Mouse (Mus musculus) heart, embryonic 12.5 days (tissue): Measurements from ENCODE around the gene Arhgap45. TPM values are rescaled to one million over a fixed set of nuclear protein-coding genes. Genes with fewer than 3 reads are reported as not detected.

Experiments used
- ATAC-seq: fragments of 200-750 bp; cut with Nextera tagmentation; 2 replicates; pipeline ENCODE4 v1.8.0; 2017; ENCODE audit warnings: moderate TSS enrichment, moderate library complexity; ENCODE audit not compliant: insufficient number of reproducible peaks, low FRiP score
- H3K27ac ChIP-seq: fragments of 300-500 bp; sonication (generic); 2 replicates; pipeline ENCODE4 v1.5.1; 2016; ENCODE audit warnings: mild to moderate bottlenecking, moderate library complexity; ENCODE audit not compliant: poor library complexity, severe bottlenecking
- H3K27me3 ChIP-seq: fragments of 300-500 bp; sonication (generic); replicated peaks from 2 replicates; pipeline ENCODE4 v1.6.1; 2016; ENCODE audit warnings: mild to moderate bottlenecking, moderate library complexity
- H3K36me3 ChIP-seq: fragments of 300-500 bp; sonication (generic); 2 replicates; pipeline ENCODE4 v1.6.1; 2016; ENCODE audit warnings: mild to moderate bottlenecking, moderate library complexity
- H3K4me1 ChIP-seq: fragments of 300-500 bp; sonication (generic); replicated peaks from 2 replicates; pipeline ENCODE4 v1.6.1; 2016; ENCODE audit warnings: mild to moderate bottlenecking
- H3K4me2 ChIP-seq: fragments of 300-500 bp; sonication (generic); 2 replicates; pipeline ENCODE4 v1.6.1; 2016; ENCODE audit warnings: mild to moderate bottlenecking, moderate library complexity
- H3K4me3 ChIP-seq: fragments of 300-500 bp; sonication (generic); 2 replicates; pipeline ENCODE4 v1.5.1; 2016; ENCODE audit warnings: mild to moderate bottlenecking
- H3K9ac ChIP-seq: fragments of 300-500 bp; sonication (generic); 2 replicates; pipeline ENCODE4 v1.6.1; 2016; ENCODE audit warnings: mild to moderate bottlenecking, moderate library complexity
- H3K9me3 ChIP-seq: fragments of 300-500 bp; sonication (generic); replicated peaks from 2 replicates; pipeline ENCODE4 v1.6.1; 2016; ENCODE audit warnings: mild to moderate bottlenecking, moderate library complexity
- WGBS: fragments of 180-500 bp; shearing (Covaris S2); methylation state at CpG from one replicate; pipeline ENCODE4 v1.1.7; 2016; 5-methylcytosine and 5-hydroxymethylcytosine counted together
- polyA plus RNA-seq: library from polyadenylated mRNA; unstranded; fragments of >200 nt; fragmentation: Nextera tagmentation; extraction: Ambion mirVana; gene quantifications from 2 replicates; pipeline ENCODE4 v1.2.1, GENCODE M21; 2016

The Arhgap45 gene
- polyA plus RNA-seq, 1 experiment from 2014 or later = 7.5 TPM

GRCm38 (mm10) chr10:80023758-80024157 lies 7.3 kb downstream of the Arhgap45 start:
- Histone ChIP-seq H3K4me2 (no peak overlapping the region), H3K27me3 (no peaks in the 10 kb centered on the region), H3K4me3 (no peak overlapping the region), H3K9me3 (no peaks in the 10 kb centered on the region), H3K27ac (no peak overlapping the region), H3K36me3 (peaks cover 17% of the 10 kb centered on the region; the same call in 1 of the 2 replicates), H3K4me1 (peaks cover 17% of the 10 kb centered on the region), H3K9ac (no peak overlapping the region)
- no peak for ATAC-seq
- 84% methylated on average over 5 of the region's 5 CpGs for WGBS

- 76% methylated on average over 15 of the region's 15 CpGs for WGBS
- Histone ChIP-seq H3K4me3 (no peak overlapping the region), H3K4me2 (no peak overlapping the region), H3K4me1 (peaks cover 11% of the 10 kb centered on the region), H3K27ac (no peak overlapping the region), H3K9me3 (no peaks in the 10 kb centered on the region), H3K27me3 (no peaks in the 10 kb centered on the region), H3K9ac (no peak overlapping the region), H3K36me3 (peaks cover 21% of the 10 kb centered on the region; the same call in 1 of the 2 replicates)
- ATAC-seq = no peak
These were observed 8.0 kb downstream of the Arhgap45 start for GRCm38 (mm10) chr10:80024229-80025043.

- ATAC-seq = no peak
These were observed 8.5 kb downstream of the Arhgap45 start for GRCm38 (mm10) chr10:80025044-80025347.

GRCm38 (mm10) chr10:80025463-80025862 lies 9.0 kb downstream of the Arhgap45 start:
- Histone ChIP-seq H3K4me1 (0 out of 2 replicates have a peak, but pooled peaks cover 1% of the 10 kb centered on the region), H3K4me2 (no peak overlapping the region), H3K9ac (no peak overlapping the region), H3K27ac (no peak overlapping the region), H3K36me3 (peaks cover 25% of the 10 kb centered on the region; the same call in 1 of the 2 replicates), H3K4me3 (no peak overlapping the region), H3K9me3 (no peaks in the 10 kb centered on the region), H3K27me3 (no peaks in the 10 kb centered on the region)
- no peak for ATAC-seq
- WGBS = 77% methylated on average over 10 of the region's 10 CpGs

More at GRCm38 (mm10) chr10:80025044-80025347, 8.5 kb downstream of the Arhgap45 start:
- Histone ChIP-seq H3K4me1 (peaks cover 5% of the 10 kb centered on the region), H3K36me3 (peaks cover 21% of the 10 kb centered on the region; the same call in 1 of the 2 replicates), H3K27me3 (no peaks in the 10 kb centered on the region), H3K4me2 (no peak overlapping the region), H3K9me3 (no peaks in the 10 kb centered on the region), H3K4me3 (no peak overlapping the region), H3K9ac (no peak overlapping the region), H3K27ac (no peak overlapping the region)
- WGBS = 57% methylated on average over 4 of the region's 4 CpGs

DNA sequence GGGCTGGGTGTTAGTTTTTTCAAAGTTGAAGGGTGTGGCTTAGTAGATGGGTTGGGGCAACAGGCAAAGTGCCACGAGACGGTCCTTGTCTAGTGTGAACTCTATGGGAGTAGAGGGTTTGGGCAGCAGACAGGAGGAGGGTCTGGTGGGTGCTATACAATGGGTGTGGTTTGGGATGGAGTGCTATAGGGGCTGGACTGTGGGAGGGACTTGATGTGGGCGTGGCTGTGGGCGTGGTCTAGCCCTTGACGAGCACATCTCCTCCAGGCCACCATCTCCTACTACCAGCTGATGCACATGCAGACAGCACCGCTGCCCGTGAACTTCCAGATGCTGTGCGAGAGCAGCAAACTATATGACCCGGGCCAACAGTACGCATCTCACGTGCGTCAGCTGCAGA lies 9.4 kb downstream of the Arhgap45 start:
- H3K4me3 ChIP-seq = no peak overlapping the region
- H3K4me2 ChIP-seq = no peak overlapping the region
- H3K27ac ChIP-seq = no peak overlapping the region
- peaks cover 27% of the 10 kb centered on the region for H3K36me3 ChIP-seq
- no peaks in the 10 kb centered on the region for H3K27me3 ChIP-seq
- H3K9me3 ChIP-seq = no peaks in the 10 kb centered on the region
- WGBS = 65% methylated on average over 12 of the region's 12 CpGs
- 0 out of 2 replicates have a peak, but pooled peaks have one; percentile 26 for ATAC-seq
- no peaks in the 10 kb centered on the region for H3K4me1 ChIP-seq
- no peak overlapping the region for H3K9ac ChIP-seq

- Histone ChIP-seq H3K36me3 (peaks cover 20% of the 10 kb centered on the region), H3K4me2 (no peak overlapping the region), H3K27me3 (no peaks in the 10 kb centered on the region), H3K4me1 (peaks cover 9% of the 10 kb centered on the region), H3K4me3 (no peak overlapping the region), H3K9me3 (no peaks in the 10 kb centered on the region), H3K27ac (no peak overlapping the region), H3K9ac (no peak overlapping the region)
- ATAC-seq = no peak
- WGBS = 74% methylated on average over 20 of the region's 20 CpGs
These were observed 11.4 kb downstream of the Arhgap45 start for GRCm38 (mm10) chr10:80027681-80028520.

- no peak for ATAC-seq
- Histone ChIP-seq H3K4me2 (no peak overlapping the region), H3K36me3 (peaks cover 20% of the 10 kb centered on the region), H3K27ac (no peak overlapping the region), H3K27me3 (no peaks in the 10 kb centered on the region), H3K9me3 (no peaks in the 10 kb centered on the region), H3K9ac (no peak overlapping the region), H3K4me3 (no peak overlapping the region), H3K4me1 (peaks cover 15% of the 10 kb centered on the region)
- 86% methylated on average over 13 of the region's 13 CpGs for WGBS
These were observed 12.0 kb downstream of the Arhgap45 start for GRCm38 (mm10) chr10:80028521-80028846.

DNA sequence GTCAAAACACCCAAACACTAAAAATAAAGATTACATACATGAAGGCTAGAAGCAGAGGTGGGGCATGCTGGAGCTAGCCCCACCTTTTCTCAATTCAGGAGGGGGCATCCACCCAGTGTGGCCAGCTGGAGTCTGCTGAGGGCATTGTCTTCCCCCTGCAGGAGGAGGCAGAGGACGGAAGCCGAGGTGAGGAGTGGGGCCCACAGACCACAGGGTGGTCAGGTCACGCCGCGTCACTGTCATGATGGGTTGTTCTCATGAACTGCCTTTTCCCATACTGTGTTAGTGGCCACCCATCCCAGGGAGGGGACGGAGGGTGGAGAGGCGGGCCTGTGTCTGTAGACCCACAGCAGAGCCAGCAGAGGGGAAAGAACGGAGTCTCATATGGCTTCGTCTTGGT lies 13.7 kb downstream of the Arhgap45 start:
- Histone ChIP-seq H3K4me2 (no peak overlapping the region), H3K4me1 (peaks cover 31% of the 10 kb centered on the region), H3K9ac (no peak overlapping the region), H3K27ac (no peak overlapping the region), H3K36me3 (peaks cover 25% of the 10 kb centered on the region), H3K27me3 (no peaks in the 10 kb centered on the region), H3K4me3 (no peak overlapping the region), H3K9me3 (no peaks in the 10 kb centered on the region)
- WGBS = 89% methylated on average over 9 of the region's 9 CpGs
- ATAC-seq = no peak

DNA sequence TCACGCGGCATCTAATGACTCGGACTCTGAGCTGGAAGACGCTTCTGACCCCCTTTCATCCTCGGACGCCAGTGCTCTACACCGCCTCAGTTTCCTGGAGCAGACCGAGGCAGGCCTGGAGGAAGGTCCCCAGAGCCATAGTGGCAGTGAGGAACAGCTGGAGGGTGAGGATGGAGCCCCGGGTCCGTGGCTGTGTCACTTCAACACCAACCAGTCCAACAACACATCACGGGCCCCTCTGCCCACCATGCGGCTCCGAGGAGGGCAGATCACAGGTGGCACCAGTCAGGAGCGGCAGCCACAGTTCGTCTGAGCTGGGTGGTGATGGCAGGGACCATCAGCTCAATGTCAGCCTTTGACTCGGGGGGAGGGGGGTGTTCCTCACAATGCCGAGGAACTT lies 14.3 kb downstream of the Arhgap45 start:
- Histone ChIP-seq H3K36me3 (peaks cover 31% of the 10 kb centered on the region), H3K4me3 (no peak overlapping the region), H3K27me3 (no peaks in the 10 kb centered on the region), H3K9me3 (no peaks in the 10 kb centered on the region), H3K9ac (no peak overlapping the region), H3K27ac (no peak overlapping the region), H3K4me1 (peaks cover 34% of the 10 kb centered on the region), H3K4me2 (no peak overlapping the region)
- 82% methylated on average over 17 of the region's 17 CpGs for WGBS
- no peak for ATAC-seq

DNA sequence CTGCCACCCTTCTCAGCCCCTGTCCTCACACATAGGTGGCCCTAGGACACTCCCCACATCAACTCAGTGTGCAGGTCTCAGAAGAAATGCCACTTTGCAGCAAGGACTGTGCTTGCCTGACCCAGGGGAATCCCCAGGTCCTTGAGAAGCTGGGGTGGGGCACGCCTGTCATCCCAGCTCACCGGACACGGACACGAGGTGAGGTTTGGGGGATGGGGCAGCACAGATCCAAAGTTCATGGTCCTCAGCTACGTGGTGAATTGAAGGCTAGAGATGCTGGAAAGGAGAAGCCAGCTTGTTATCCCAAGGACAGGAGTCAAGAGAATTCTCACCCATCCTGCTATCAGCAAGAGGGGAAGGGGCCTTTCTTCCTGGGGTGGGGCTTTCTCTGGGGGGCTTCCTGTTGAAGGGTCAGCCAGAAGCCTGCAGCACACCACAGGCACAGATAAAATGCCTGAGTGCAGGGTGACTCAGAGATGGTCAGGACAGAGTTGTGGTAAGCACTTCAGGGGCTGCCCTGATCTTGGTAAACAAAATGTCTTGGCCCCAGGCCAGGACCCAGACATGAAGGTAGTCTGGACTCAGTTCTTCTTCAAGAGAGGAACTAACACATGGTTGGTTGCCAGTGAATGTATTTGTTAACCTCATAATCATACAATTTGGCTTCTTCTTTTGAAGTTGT lies 16.5 kb downstream of the Arhgap45 start:
- ATAC-seq = peak; percentile 70
- Histone ChIP-seq H3K9ac (peak overlapping the region; percentile 8; the same call in 1 of the 2 replicates), H3K4me1 (peaks cover 37% of the 10 kb centered on the region), H3K9me3 (no peaks in the 10 kb centered on the region), H3K36me3 (peaks cover 48% of the 10 kb centered on the region), H3K27ac (peak overlapping the region; percentile 78), H3K4me3 (no peak overlapping the region), H3K4me2 (peak overlapping the region; percentile 20; the same call in 1 of the 2 replicates), H3K27me3 (no peaks in the 10 kb centered on the region)
- WGBS = 16% methylated on average over 5 of the region's 5 CpGs
